Mouse (Mus musculus): Measurements from ENCODE around the gene Gm4871.
"Not testable (repeated sequence)": the region's sequence is repeated elsewhere in the genome, so short reads cannot be mapped to it uniquely, and the experiment has no call there.

Gene Gm4871

GRCm38 (mm10) chr5:145032391-145032790 is at the start of gene Gm4871:
Gene Gm4871, minus strand, starts transcription at chr5:145032754.
- DNase-seq (ENCODE audit: inconsistent age in 2 of 2, low spot score in 1 of 2): peak; percentile 47 to 74

GRCm38 (mm10) chr5:145081866-145082613 is 49.5 kb upstream of the Gm4871 start:
- no peak for DNase-seq (ENCODE audit: inconsistent age in 2 of 2, low spot score in 1 of 2)

DNA sequence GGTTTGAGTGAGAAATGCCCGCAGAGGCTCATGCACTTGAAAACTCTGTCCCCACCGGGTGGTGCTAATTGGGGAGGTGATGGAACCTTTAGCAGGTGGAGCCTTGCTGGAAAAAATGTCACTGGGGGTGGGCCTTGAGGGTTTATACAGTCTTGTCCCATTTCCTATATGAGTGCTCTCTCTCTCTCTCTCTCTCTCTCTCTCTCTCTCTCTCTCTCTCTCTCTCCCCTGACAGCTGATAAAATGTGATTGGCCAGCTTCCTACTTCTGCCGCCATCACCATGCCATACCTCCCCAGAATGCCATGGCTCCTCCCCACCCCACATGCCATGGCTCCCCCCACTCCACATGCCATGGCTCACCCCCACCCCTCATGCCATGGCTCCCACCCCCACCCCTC is 42.5 kb upstream of the Gm4871 start:
- no peak for DNase-seq (ENCODE audit: inconsistent age in 2 of 2, low spot score in 1 of 2)

DNA sequence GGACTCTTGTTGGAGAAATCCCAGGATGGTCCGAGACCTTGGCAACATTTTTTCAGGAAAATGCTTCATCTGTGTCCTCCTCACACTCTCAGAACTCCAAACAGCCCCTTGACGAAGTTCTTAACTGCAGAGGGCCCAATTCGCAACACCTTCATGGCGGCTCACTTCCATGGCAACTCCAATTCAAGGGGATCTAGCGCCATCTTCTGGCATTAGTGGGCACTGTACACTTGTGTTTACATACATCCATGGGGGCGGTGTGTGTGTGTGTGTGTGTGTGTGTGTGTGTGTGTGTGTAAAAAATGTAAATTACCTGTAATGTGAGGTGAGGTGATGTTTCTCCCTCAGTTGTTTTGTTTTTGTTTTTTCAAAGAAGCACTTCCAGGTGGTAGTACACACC is 38.8 kb upstream of the Gm4871 start:
- DNase-seq (ENCODE audit: inconsistent age in 2 of 2, low spot score in 1 of 2): no peak

DNA sequence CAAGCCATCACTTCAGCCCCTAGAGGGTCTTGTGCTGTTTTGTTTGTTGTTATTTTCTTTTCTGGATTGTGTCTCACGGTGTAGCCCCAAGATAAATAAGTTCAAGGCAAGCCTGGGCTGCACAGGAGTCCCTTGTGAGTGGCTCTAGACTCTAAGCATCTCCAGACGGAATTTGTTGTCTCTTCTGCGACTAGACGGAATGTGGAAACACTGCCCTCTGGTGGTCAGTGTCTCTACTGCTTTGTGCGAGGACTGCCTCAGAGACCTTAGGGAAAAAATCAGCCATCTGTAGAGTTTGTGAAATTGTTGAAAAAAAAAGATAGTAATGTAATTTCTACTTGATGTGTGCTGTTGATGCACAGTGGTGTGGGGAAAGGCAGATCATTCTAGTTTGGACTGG is 37.2 kb upstream of the Gm4871 start:
- DNase-seq (ENCODE audit: inconsistent age in 2 of 2, low spot score in 1 of 2): peak; percentile 56 to 88

GRCm38 (mm10) chr5:145068863-145069262 is 36.3 kb upstream of the Gm4871 start:
- peak in 1 of 2 experiments; percentile 16 for DNase-seq (ENCODE audit: inconsistent age in 2 of 2, low spot score in 1 of 2)

GRCm38 (mm10) chr5:145064765-145065340 is 32.3 kb upstream of the Gm4871 start:
- no peak for DNase-seq (ENCODE audit: inconsistent age in 2 of 2, low spot score in 1 of 2)

GRCm38 (mm10) chr5:145059524-145059923 is 27.0 kb upstream of the Gm4871 start:
- DNase-seq (ENCODE audit: inconsistent age in 2 of 2, low spot score in 1 of 2): no peak

DNA sequence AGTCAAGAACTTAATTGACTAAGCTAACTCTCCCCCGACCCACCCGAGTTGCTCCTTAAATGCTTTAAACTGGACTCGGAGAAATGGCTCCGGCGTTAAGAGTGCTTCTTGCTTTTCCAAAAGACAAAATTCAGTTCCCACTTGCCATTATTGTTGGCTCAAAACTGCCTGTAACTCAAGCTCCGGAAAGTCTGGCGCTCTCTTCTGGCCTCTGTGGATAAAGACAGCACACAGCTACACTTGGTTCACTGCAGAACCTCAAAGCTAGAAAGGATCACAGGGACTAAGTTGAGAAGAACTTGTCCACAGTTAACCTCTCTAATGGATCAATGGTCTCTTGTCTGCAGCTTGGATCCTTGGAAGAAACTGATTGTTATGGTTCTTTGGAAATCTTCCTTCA is 26.2 kb upstream of the Gm4871 start:
- peak; percentile 18 to 45 for DNase-seq (ENCODE audit: inconsistent age in 2 of 2, low spot score in 1 of 2)

DNA sequence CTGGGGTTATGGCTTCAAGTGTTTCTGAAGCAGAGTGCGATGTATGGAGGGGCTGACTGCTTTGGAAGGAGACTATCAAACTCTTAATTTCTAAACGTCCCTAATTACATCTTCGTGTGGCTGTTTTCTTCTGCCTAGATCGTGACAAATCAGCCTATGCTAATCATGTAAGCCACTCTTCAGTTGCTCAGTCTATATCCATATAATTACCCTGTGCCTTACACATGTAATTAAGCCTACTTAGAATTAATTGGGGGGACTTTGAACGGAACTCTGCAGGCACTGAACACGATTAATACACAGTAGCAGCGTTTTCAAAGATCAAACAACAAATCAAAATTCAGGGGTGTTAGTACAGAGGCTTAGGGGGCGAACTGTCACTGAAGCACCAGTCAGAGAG is 25.4 kb upstream of the Gm4871 start:
- no peak for DNase-seq (ENCODE audit: inconsistent age in 2 of 2, low spot score in 1 of 2)

DNA sequence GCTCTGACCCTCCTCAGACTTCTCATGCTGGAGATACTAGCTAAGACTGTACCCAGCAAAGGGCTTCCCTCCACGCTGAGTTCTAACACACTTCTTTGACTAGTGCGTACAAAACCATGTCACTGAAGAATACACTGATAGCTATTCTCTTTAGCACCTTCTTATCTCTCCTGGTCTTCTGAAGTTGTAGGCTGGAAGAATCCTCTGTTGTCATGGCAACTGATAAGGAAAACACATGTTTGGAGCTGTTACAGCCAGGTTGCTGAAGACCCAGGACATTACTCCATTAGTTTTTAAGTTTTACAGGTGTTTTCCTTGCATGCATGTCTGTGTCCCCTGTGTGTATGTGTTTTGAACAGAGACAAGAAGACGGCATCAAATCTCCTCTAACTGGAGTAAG is 21.6 kb upstream of the Gm4871 start:
- DNase-seq (ENCODE audit: inconsistent age in 2 of 2, low spot score in 1 of 2): not testable (repeated sequence)

DNA sequence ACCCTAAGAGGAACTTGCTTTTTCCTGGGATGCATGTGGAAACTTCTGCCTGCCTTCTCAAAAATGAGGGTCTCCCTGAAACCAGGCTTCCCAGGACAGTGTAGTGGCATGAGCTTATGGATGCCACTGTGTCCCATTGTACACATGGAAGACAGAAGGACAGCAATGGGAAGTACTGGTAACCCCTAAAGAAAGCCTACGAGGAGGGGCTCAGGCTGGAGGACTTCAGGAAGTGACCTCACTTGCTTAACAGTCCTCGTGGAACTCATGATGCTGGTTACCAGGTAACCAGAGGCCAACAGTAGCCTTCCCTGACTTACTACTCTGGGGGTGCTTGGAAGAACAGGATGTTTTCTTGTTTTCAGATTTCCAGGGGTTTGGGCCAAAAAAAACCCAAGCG is 10.1 kb upstream of the Gm4871 start, which contains the start of gene 1700018F24Rik:
Gene 1700018F24Rik, plus strand, starts transcription at position 301 of the 400 bp plus-strand sequence.
- not testable (repeated sequence) for DNase-seq (ENCODE audit: inconsistent age in 2 of 2, low spot score in 1 of 2)

DNA sequence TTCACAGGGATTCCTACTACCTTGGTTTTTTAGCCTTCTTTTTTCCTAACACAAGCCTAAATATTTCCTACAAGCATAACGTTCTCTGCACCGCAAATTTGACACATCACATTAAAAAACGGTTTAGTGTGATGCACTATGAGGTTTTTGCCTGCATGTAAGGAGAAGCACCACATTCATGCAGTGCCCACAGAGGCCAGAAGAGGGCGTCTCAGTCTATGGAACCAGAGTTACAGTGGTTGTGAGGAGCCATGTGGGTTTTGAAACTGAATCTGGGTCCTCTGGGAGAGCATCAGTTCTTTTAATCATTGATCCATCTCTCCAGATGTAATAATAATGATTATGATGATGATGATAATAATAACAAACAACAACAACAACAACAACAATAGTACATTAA is 9.1 kb upstream of the Gm4871 start:
- peak in 1 of 2 experiments; percentile 53 for DNase-seq (ENCODE audit: inconsistent age in 2 of 2, low spot score in 1 of 2)

- not testable (repeated sequence) for DNase-seq (ENCODE audit: inconsistent age in 2 of 2, low spot score in 1 of 2)
Measured at GRCm38 (mm10) chr5:145030476-145030875, 2.1 kb downstream of the Gm4871 start.

DNA sequence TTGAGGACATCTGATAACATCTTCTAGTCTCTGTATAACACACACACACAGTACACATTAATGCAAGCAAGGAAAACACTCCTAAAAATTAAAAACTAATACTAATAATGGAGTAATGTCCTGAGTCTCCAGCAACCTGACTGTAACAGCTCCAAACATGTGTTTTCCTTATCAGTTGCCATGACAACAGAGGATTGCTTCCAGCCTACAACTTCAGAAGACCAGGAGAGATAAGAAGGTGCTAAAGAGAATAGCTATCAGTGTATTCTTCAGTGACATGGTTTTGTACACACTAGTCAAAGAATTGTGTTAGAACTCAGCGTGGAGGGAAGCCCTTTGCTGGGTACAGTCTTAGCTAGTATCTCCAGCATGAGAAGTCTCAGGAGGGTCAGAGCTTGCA is 11.8 kb downstream of the Gm4871 start:
- not testable (repeated sequence) for DNase-seq (ENCODE audit: inconsistent age in 2 of 2, low spot score in 1 of 2)

DNA sequence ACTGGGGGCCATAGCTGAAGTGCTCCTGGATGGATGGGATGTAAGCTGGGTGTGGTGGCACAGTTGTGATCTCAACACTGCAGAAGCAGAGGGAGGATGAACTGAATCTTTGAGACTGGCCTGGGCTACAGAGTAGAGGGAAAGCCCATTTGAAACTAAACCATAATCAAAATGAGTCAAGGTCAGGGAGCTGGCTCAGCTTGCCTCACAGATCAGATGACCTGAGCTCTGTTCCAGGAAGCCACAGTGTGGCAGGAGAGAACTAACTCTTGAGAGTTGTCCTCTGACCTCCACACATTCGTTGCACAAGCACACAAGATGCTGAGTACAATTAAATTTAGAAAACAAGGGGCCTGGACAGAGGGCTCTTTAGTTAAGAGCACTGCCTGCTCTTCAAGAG is 12.3 kb downstream of the Gm4871 start:
- peak; percentile 45 to 71 for DNase-seq (ENCODE audit: inconsistent age in 2 of 2, low spot score in 1 of 2)

GRCm38 (mm10) chr5:145016761-145017160 is 15.8 kb downstream of the Gm4871 start:
- DNase-seq (ENCODE audit: inconsistent age in 2 of 2, low spot score in 1 of 2): not testable (repeated sequence)

- no peak for DNase-seq (ENCODE audit: inconsistent age in 2 of 2, low spot score in 1 of 2)
Measured at GRCm38 (mm10) chr5:145014278-145014677, 18.3 kb downstream of the Gm4871 start.

DNA sequence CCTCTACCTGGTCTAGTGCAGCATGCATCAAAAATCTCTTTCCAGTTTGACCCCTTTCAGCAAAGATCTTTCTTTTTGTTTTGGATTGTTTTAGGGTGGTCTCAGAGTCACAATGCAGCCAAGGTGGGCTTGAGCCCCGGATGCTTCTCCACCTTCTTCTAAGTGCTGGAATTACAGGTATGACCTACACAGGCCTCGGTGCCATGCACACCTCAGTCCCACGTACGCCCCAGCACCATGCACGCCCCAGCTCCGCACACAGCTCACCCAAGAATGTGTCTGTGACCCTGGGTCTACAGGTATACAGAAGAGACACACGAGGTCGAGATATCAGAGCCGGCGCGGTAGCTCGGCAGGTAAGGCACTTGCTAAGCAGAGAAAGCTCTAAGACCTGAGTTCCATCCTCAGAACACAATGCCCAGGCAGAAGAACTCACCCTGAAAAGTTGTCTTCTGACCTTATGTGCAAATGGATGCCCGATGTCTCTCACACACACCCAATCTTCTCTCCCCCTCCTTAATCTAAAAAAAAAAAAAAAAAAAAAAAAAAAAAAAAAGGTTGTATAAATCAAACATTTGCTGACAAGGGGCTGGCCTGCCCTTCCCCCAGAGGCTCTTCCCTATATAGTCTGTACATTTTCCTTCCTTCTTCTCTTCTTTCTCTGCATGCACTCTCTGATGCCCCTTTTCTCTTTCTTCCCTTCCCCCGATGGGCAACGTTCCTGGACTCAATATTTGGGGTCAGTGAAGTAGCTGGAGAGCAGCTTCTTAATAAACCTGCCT is 23.5 kb downstream of the Gm4871 start:
- DNase-seq (ENCODE audit: inconsistent age in 2 of 2, low spot score in 1 of 2): no peak

GRCm38 (mm10) chr5:145005596-145005995 is 27.0 kb downstream of the Gm4871 start:
- DNase-seq (ENCODE audit: inconsistent age in 2 of 2, low spot score in 1 of 2): peak; percentile 47 to 82

DNA sequence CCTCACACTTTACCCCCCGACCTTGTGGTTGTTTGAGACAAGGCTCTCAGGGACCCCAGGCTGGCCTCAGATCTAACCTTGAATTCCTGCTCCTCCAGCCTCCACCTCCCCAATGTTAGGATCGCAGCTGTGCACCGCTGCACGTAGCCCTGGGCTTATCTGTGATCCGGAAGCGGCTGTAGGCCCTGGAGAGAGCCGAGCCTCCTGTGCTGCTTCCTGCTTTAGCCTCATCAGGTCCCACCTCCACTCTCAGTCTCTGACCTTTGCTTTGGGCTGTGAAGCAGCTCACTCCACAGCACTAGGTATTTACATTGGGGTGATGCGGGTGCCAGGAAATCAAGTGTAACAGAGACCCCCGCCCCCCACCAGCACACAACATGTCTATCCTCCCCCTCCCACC is 28.1 kb downstream of the Gm4871 start:
- no peak for DNase-seq (ENCODE audit: inconsistent age in 2 of 2, low spot score in 1 of 2)

DNA sequence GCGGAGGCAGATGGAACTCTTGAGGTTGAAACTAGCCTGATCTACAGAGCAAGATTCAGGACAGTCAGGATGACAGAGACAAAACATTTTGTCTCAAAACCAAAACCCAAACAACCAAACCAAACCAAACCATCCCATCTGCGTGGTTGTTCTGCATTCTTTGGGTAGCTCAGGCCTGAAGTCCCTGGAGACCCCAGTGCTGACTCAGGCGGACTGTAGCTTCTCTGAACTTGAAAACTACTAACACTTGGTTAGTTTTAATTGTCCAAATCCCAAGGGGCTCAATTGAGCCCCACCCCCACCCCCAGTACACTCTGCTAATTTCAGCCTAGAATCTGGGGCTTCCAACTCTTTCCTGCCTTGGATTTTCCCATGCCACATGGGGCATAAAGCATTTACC is 29.2 kb downstream of the Gm4871 start:
- DNase-seq (ENCODE audit: inconsistent age in 2 of 2, low spot score in 1 of 2): no peak

Measured in adrenal gland, adult (tissue).